Mouse (Mus musculus): ENCODE results near the gene Astn2. TPM values are rescaled to one million over a fixed set of nuclear protein-coding genes. Genes with fewer than 3 reads are reported as not detected.
A peak's percentile ranks its signal among the peaks of the same experiment; 100 is the strongest.

Gene Astn2
- polyA plus RNA-seq, 1 experiment from 2014 or later, result 0.81 TPM

DNA sequence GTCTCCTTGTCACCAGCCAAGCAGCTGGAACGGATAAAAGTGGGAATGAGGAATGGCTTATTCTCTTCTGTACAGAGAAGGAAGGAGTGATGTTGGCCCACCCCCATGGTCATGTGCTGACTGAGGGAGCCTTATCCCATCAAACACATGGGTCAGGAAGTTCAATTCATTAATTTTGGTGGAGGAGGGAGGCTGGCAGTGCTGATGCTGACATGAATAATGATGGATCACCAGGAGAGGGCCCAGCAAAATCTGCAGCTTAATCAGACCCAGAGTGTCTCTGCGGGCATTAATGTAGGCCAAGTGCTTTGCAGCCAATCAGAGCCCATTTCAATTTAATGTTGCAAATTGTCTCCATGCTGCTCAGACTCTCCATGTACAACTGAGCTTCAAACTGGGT, 172.1 kb downstream of the Astn2 start:
- Histone ChIP-seq H3K9me3 (replicated peaks) (no peaks in the 10 kb centered on the region), H3K27me3 (no peaks in the 10 kb centered on the region), H3K4me2 (no peak overlapping the region), H3K9ac (no peak overlapping the region), H3K27ac (no peak overlapping the region), H3K4me3 (no peak overlapping the region), H3K4me1 (no peaks in the 10 kb centered on the region), H3K36me3 (ENCODE audit: poor library complexity, severe bottlenecking) (no peaks in the 10 kb centered on the region)
- 66% methylated on average over 2 of the region's 2 CpGs for WGBS
- ATAC-seq, result peak; percentile 59

DNA sequence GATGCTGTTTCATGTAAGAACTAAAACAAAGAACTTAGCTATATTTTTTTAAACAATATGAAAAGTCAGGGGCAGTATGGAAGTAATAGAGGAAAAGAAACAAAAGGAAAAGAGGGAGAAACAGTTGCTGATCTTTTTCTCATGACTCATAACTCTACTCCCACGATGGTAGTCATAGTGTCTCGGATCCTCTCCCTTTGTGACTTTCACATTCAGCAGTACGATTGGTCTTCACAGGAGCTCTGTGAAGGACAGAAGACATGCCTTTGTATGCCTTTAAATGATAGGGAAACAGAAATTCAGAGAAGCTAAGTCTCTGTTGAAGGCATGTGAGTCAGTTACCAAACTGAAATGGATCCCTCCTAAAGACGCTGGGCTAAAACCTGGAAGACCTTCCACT, 173.7 kb downstream of the Astn2 start:
- Histone ChIP-seq H3K4me2 (no peak overlapping the region), H3K36me3 (ENCODE audit: poor library complexity, severe bottlenecking) (no peaks in the 10 kb centered on the region), H3K9me3 (replicated peaks) (no peaks in the 10 kb centered on the region), H3K4me3 (no peak overlapping the region), H3K27me3 (no peaks in the 10 kb centered on the region), H3K27ac (no peak overlapping the region), H3K9ac (no peak overlapping the region), H3K4me1 (no peaks in the 10 kb centered on the region)
- no peak for ATAC-seq
- 90% methylated on average over 4 of the region's 4 CpGs for WGBS

- H3K36me3 ChIP-seq (ENCODE audit: poor library complexity, severe bottlenecking), result no peaks in the 10 kb centered on the region
- WGBS, result 92% methylated on average over 9 of the region's 9 CpGs
Observed at GRCm38 (mm10) chr4:66222602-66223317, 181.7 kb downstream of the Astn2 start.

GRCm38 (mm10) chr4:66215170-66215618, 189.2 kb downstream of the Astn2 start:
- Histone ChIP-seq H3K4me3 (no peak overlapping the region), H3K9me3 (replicated peaks) (no peaks in the 10 kb centered on the region), H3K27ac (no peak overlapping the region), H3K4me2 (no peak overlapping the region), H3K36me3 (ENCODE audit: poor library complexity, severe bottlenecking) (no peaks in the 10 kb centered on the region), H3K27me3 (no peaks in the 10 kb centered on the region), H3K4me1 (peaks cover 16% of the 10 kb centered on the region), H3K9ac (no peak overlapping the region)
- ATAC-seq, result peak; percentile 79
- WGBS, result 22% methylated on average over 9 of the region's 9 CpGs

More at GRCm38 (mm10) chr4:66222602-66223317, 181.7 kb downstream of the Astn2 start:
- Histone ChIP-seq H3K27me3 (no peaks in the 10 kb centered on the region), H3K9ac (no peak overlapping the region), H3K4me2 (no peak overlapping the region), H3K9me3 (replicated peaks) (no peaks in the 10 kb centered on the region), H3K27ac (no peak overlapping the region), H3K4me3 (no peak overlapping the region), H3K4me1 (no peaks in the 10 kb centered on the region)
- ATAC-seq, result no peak

DNA sequence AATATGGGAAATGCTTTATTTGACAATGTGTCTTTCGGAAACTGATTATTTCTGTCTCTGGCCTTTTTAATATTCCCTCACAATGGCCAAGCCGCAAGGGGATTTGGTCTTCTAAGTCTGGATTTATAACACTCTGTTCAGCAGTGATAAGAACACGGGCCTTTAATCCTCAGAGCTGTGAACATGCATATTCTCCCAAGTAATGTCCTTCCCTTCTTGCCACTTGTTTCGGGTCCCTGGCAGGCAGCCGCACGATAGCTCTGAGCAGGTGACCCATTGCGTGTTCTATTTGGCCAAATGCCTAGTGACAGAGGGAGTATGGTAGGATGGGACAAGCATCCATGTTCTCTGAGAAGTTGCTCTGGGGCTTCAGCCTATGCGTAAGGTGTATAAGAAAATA, 214.8 kb downstream of the Astn2 start:
- H3K27me3 ChIP-seq, result no peaks in the 10 kb centered on the region
- no peak overlapping the region for H3K4me2 ChIP-seq
- no peak overlapping the region for H3K4me3 ChIP-seq
- H3K9ac ChIP-seq, result no peak overlapping the region
- H3K27ac ChIP-seq, result no peak overlapping the region
- H3K9me3 ChIP-seq (replicated peaks), result no peaks in the 10 kb centered on the region
- no peaks in the 10 kb centered on the region for H3K4me1 ChIP-seq
- no peak for ATAC-seq
- WGBS, result 86% methylated on average over 8 of the region's 8 CpGs
- H3K36me3 ChIP-seq (ENCODE audit: poor library complexity, severe bottlenecking), result no peaks in the 10 kb centered on the region

- no peak for ATAC-seq
- H3K27ac ChIP-seq, result no peak overlapping the region
Observed at GRCm38 (mm10) chr4:66175887-66176533, 228.4 kb downstream of the Astn2 start.

DNA sequence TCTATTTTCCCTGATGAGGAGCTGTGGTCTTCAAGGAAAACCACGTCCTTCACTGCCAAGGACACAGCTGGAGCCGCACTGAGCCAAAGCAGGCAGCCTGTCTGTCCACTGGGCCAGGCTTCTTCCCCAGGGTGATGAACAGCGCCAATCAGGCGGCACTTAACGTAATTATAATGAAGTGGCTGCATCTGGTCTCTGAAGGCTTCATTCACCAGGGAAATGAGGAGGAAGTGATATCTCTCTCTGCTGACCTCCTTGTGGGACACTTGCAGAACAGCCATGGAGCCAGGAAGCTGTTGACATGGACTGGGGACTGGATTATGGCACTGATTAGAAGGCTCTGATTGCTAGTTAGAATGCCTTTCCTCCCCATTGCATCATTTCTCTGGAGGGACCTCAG, 232.8 kb downstream of the Astn2 start:
- Histone ChIP-seq H3K4me2 (no peak overlapping the region), H3K27me3 (no peaks in the 10 kb centered on the region), H3K4me1 (peaks cover 2% of the 10 kb centered on the region; the same call in 1 of the 2 replicates), H3K4me3 (no peak overlapping the region), H3K36me3 (ENCODE audit: poor library complexity, severe bottlenecking) (no peaks in the 10 kb centered on the region), H3K9ac (no peak overlapping the region), H3K27ac (no peak overlapping the region), H3K9me3 (replicated peaks) (no peaks in the 10 kb centered on the region)
- 56% methylated on average over 5 of the region's 5 CpGs for WGBS
- ATAC-seq, result 0 out of 2 replicates have a peak, but pooled peaks have one; percentile 23

More at GRCm38 (mm10) chr4:66175887-66176533, 228.4 kb downstream of the Astn2 start:
- H3K27me3 ChIP-seq, result no peaks in the 10 kb centered on the region
- peaks cover 4% of the 10 kb centered on the region; the same call in 1 of the 2 replicates for H3K4me1 ChIP-seq
- no peaks in the 10 kb centered on the region for H3K9me3 ChIP-seq (replicated peaks)
- no peak overlapping the region for H3K9ac ChIP-seq
- no peaks in the 10 kb centered on the region for H3K36me3 ChIP-seq (ENCODE audit: poor library complexity, severe bottlenecking)
- 74% methylated on average over 14 of the region's 14 CpGs for WGBS
- H3K4me2 ChIP-seq, result no peak overlapping the region
- no peak overlapping the region for H3K4me3 ChIP-seq

GRCm38 (mm10) chr4:66170787-66171186, 233.6 kb downstream of the Astn2 start:
- H3K4me3 ChIP-seq, result no peak overlapping the region
- ATAC-seq, result no peak
- no peak overlapping the region for H3K4me2 ChIP-seq
- H3K9me3 ChIP-seq (replicated peaks), result no peaks in the 10 kb centered on the region
- H3K4me1 ChIP-seq, result no peaks in the 10 kb centered on the region
- H3K27ac ChIP-seq, result no peak overlapping the region
- no peak overlapping the region for H3K9ac ChIP-seq
- 90% methylated on average over 3 of the region's 3 CpGs for WGBS
- no peaks in the 10 kb centered on the region for H3K27me3 ChIP-seq
- H3K36me3 ChIP-seq (ENCODE audit: poor library complexity, severe bottlenecking), result no peaks in the 10 kb centered on the region

GRCm38 (mm10) chr4:66169485-66169884, 234.9 kb downstream of the Astn2 start:
- 58% methylated on average over 2 of the region's 2 CpGs for WGBS
- H3K4me1 ChIP-seq, result no peaks in the 10 kb centered on the region
- no peaks in the 10 kb centered on the region for H3K36me3 ChIP-seq (ENCODE audit: poor library complexity, severe bottlenecking)
- no peak overlapping the region for H3K27ac ChIP-seq
- no peaks in the 10 kb centered on the region for H3K9me3 ChIP-seq (replicated peaks)
- H3K27me3 ChIP-seq, result no peaks in the 10 kb centered on the region
- ATAC-seq, result no peak
- no peak overlapping the region for H3K9ac ChIP-seq
- no peak overlapping the region for H3K4me2 ChIP-seq
- H3K4me3 ChIP-seq, result no peak overlapping the region

- no peak overlapping the region for H3K27ac ChIP-seq
- no peaks in the 10 kb centered on the region for H3K36me3 ChIP-seq (ENCODE audit: poor library complexity, severe bottlenecking)
- H3K9ac ChIP-seq, result no peak overlapping the region
- H3K4me1 ChIP-seq, result no peaks in the 10 kb centered on the region
- no peak overlapping the region for H3K4me2 ChIP-seq
- WGBS, result 88% methylated on average over 3 of the region's 3 CpGs
- ATAC-seq, result no peak
- no peaks in the 10 kb centered on the region for H3K9me3 ChIP-seq (replicated peaks)
- H3K27me3 ChIP-seq, result no peaks in the 10 kb centered on the region
- no peak overlapping the region for H3K4me3 ChIP-seq
Observed at GRCm38 (mm10) chr4:66158714-66159113, 245.7 kb downstream of the Astn2 start.

GRCm38 (mm10) chr4:66157439-66158113, 246.8 kb downstream of the Astn2 start:
- no peak overlapping the region for H3K4me2 ChIP-seq
- H3K9ac ChIP-seq, result no peak overlapping the region
- ATAC-seq, result no peak
- H3K9me3 ChIP-seq (replicated peaks), result no peaks in the 10 kb centered on the region
- 56% methylated on average over 3 of the region's 3 CpGs for WGBS
- no peaks in the 10 kb centered on the region for H3K36me3 ChIP-seq (ENCODE audit: poor library complexity, severe bottlenecking)
- no peak overlapping the region for H3K4me3 ChIP-seq
- H3K27me3 ChIP-seq, result no peaks in the 10 kb centered on the region
- no peak overlapping the region for H3K27ac ChIP-seq
- no peaks in the 10 kb centered on the region for H3K4me1 ChIP-seq

DNA sequence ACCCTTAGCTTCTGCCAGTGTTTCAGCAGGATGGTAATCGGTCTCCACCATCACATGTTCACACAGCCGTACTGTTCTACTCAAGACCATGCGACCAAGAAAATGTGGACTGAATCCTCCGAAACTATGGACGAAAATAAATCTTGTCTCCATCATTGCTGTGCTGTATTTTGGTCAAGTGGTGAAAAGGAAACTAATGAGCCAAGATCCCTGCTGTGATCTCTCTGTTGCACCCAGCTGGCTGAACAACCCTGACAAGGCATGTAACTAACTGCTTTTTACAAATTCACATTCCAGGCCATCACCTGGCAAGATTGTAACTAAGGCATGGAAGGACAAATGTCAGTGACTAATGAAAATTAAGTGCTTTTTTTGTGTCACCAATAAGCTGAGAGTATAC, 257.9 kb downstream of the Astn2 start:
- no peak for ATAC-seq
- no peaks in the 10 kb centered on the region for H3K27me3 ChIP-seq
- H3K9me3 ChIP-seq (replicated peaks), result no peaks in the 10 kb centered on the region
- H3K4me3 ChIP-seq, result no peak overlapping the region
- no peaks in the 10 kb centered on the region for H3K36me3 ChIP-seq (ENCODE audit: poor library complexity, severe bottlenecking)
- WGBS, result 87% methylated on average over 5 of the region's 5 CpGs
- no peak overlapping the region for H3K4me2 ChIP-seq
- H3K27ac ChIP-seq, result no peak overlapping the region
- H3K4me1 ChIP-seq, result no peaks in the 10 kb centered on the region
- H3K9ac ChIP-seq, result no peak overlapping the region

Measured in forebrain, embryonic 13.5 days (tissue).